Comparison of ENCODE assay signal across 8 mouse cellular contexts in the genomic region with DNA sequence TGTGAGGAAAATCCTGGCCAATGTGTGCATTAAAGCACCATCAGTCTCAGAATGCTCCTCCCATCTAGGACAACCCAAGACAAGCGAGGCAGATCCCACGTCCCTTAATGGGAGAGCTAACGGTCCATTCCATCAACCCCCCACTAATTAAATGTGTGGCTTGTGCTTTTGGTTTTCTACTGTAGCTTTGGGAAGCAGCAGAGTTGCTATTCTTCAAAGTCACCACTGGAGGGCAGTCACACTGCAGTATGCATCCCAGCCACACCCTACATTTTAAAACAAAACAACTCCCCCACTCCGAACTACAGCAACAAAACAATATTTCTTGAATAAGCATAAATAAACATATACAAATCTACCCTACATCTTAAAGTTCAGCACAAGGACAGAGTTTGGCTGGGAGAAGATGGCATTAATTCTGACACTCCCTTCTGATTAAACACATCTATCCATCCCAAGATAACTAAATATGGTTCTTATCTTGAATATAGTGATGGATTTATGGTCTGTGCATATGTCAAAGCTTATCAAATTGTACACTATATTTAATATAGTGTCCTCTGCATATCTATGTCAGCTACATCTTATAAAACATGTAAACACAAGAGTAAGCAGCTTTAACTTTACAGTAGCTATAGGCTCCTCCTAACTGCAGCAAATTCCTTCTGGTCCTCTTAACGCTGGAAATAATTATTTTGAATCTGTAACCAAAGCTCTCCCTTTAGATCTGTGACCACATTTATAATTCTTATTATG.
DNase-seq lines count a peak whose midpoint lies in the region; ATAC-seq and TF ChIP-seq lines count a peak whose summit lies in the region.
"Had no signal": no experiment of that assay in that cellular context is flagged by ENCODE, and none has a peak within 500 bp of the region (broad histone marks: within the 10 kb centered on the region; RNA-seq: fewer than 3 reads in every experiment).

No protein-coding gene starts in this region.

- H3K27ac ChIP-seq in limb, embryonic 14.5 days (replicated peaks; ENCODE audit: low read depth, low read length), result no peak overlapping the region
- no peak overlapping the region for H3K27ac ChIP-seq in limb, embryonic 10.5 days
- H3K27ac ChIP-seq: heart, embryonic 15.5 days had no signal

- peak; percentile 81 for DNase-seq in limb, embryonic 14.5 days (ENCODE audit: low spot score)
- no peak for DNase-seq in limb, embryonic 10.5 days (ENCODE audit: low spot score)
- DNase-seq in ZHBTc4 (ENCODE audit: low read depth, low spot score), result peak; percentile 63
- peak; percentile 66 for DNase-seq in embryo, embryonic 10 days (ENCODE audit: low spot score)
- DNase-seq in kidney, postnatal 4 days, result peak; percentile 16 to 22
- DNase-seq in spleen, adult 12 weeks (ENCODE audit: low spot score), result no peak
- no peak for DNase-seq in left cerebral cortex, postnatal 36 days (ENCODE audit: low spot score in 2 of 2)

- no peak overlapping the region for H3K4me2 ChIP-seq in limb, embryonic 14.5 days (replicated peaks; ENCODE audit: low read depth, low read length, severe bottlenecking)
- H3K4me2 ChIP-seq: heart, embryonic 15.5 days had no signal

- intact Hi-C loops in left cerebral cortex, postnatal 36 days (cut with DNase I), result loop anchor here (5.0 to 10.0 kb wide), 2 partner anchors 81 to 123 kb away; no protein-coding TSS in a partner anchor

- H3K27me3 ChIP-seq in limb, embryonic 14.5 days (ENCODE audit: control insufficient read depth, insufficient read depth, low read length), result no peaks in the 10 kb centered on the region
- no peaks in the 10 kb centered on the region for H3K27me3 ChIP-seq in limb, embryonic 10.5 days (ENCODE audit: low read depth, poor library complexity, severe bottlenecking)
- H3K27me3 ChIP-seq: heart, embryonic 15.5 days had no signal

- no peaks in the 10 kb centered on the region for H3K9me3 ChIP-seq in limb, embryonic 14.5 days (ENCODE audit: control insufficient read depth, low read length)
- H3K9me3 ChIP-seq in limb, embryonic 10.5 days (replicated peaks), result no peaks in the 10 kb centered on the region
- H3K9me3 ChIP-seq: heart, embryonic 15.5 days had no signal

- WGBS in limb, embryonic 14.5 days, result 17% methylated on average over 5 of the region's 5 CpGs
- WGBS in limb, embryonic 10.5 days, result 30% methylated on average over 5 of the region's 5 CpGs

- no peaks in the 10 kb centered on the region for H3K36me3 ChIP-seq in limb, embryonic 14.5 days (ENCODE audit: control insufficient read depth, insufficient read depth, low read length)
- H3K36me3 ChIP-seq in limb, embryonic 10.5 days, result no peaks in the 10 kb centered on the region
- H3K36me3 ChIP-seq: heart, embryonic 15.5 days had no signal

- no peak overlapping the region for H3K9ac ChIP-seq in limb, embryonic 14.5 days (ENCODE audit: low read depth, low read length, severe bottlenecking)
- H3K9ac ChIP-seq: heart, embryonic 15.5 days had no signal

- ATAC-seq in limb, embryonic 14.5 days (ENCODE audit: low FRiP score, low read depth), result no peak

- H3K4me1 ChIP-seq in limb, embryonic 14.5 days (ENCODE audit: control insufficient read depth, insufficient read depth, low read length), result no peaks in the 10 kb centered on the region
- no peaks in the 10 kb centered on the region for H3K4me1 ChIP-seq in limb, embryonic 10.5 days
- H3K4me1 ChIP-seq: heart, embryonic 15.5 days had no signal

- H3K4me3 ChIP-seq in limb, embryonic 14.5 days (replicated peaks; ENCODE audit: low read length), result no peak overlapping the region
- no peak overlapping the region for H3K4me3 ChIP-seq in limb, embryonic 10.5 days
- H3K4me3 ChIP-seq: heart, embryonic 15.5 days had no signal

- TF ChIP-seq POLR2A in limb, embryonic 14.5 days (IDR thresholded peaks at IDR 0.05; ENCODE audit: borderline replicate concordance, extremely low read depth, insufficient read depth, insufficient read length), result no peak

Comparison
In these comparisons a context has a peak if more than half of its experiments do, and no peak if none do; other contexts are left out.
1. DNase-seq: peak in limb, embryonic 14.5 days (single experiment), ZHBTc4 (single experiment), embryo, embryonic 10 days (single experiment) and kidney, postnatal 4 days (2 of 2); none in limb, embryonic 10.5 days (single experiment), spleen, adult 12 weeks (single experiment) and left cerebral cortex, postnatal 36 days (0 of 2).